Mouse (Mus musculus) liver, adult 2 months (tissue): ENCODE results near the gene Kank4.

Source experiments
- CTCF ChIP-seq: fragments of 200-500 bp; IDR thresholded peaks from 2 replicates; pipeline ENCODE4 v1.5.1; 2011; ENCODE audit warnings: low read depth, low read length, control low read depth
- POLR2A ChIP-seq: fragments of 200-500 bp; IDR thresholded peaks from 2 replicates; pipeline ENCODE4 v1.6.1; 2011; ENCODE audit warnings: low read length, control low read depth; ENCODE audit not compliant: insufficient read depth; ENCODE audit errors: extremely low read depth

DNA sequence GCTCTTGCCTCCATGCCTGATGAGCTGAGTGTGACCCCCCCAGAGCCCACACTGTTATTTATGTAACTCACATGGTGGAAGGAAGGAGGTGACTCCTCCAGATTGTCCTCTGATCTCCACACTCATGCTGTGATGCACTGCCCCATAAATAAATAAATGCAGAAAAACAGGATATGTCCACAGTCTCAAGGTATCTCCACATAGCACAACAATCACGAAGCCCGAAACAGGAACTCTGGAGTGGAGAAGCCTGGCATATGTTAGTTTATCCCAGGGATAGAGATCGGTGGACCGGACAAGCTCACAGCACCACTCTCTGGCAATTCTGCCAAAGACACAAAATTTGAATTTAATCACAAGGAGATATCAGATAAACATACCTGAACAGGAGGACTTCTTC lies 36.6 kb upstream of the Kank4 start:
- TF ChIP-seq CTCF (no peak), POLR2A (no peak)
